Mouse (Mus musculus) stomach, postnatal 0 days (tissue): ENCODE results near the gene Gm36864. TPM values are rescaled to one million over a fixed set of nuclear protein-coding genes. Genes with fewer than 3 reads are reported as not detected.
A peak's percentile ranks its signal among the peaks of the same experiment; 100 is the strongest.
"Not testable (repeated sequence)": the region's sequence is repeated elsewhere in the genome, so short reads cannot be mapped to it uniquely, and the experiment has no call there.

ENCODE experiments used
- ATAC-seq: fragments of 200-750 bp; cut with Nextera tagmentation; 2 replicates; pipeline ENCODE4 v1.8.0; 2017; ENCODE audit not compliant: low FRiP score, low TSS enrichment
- DNase-seq: peaks from one replicate; pipeline ENCODE4 v3.0.0-alpha.2; 2016; ENCODE audit warnings: low spot score
- H3K27ac ChIP-seq: fragments of 300-500 bp; sonication (generic); replicated peaks from 2 replicates; pipeline ENCODE4 v1.5.1; 2014; ENCODE audit warnings: mild to moderate bottlenecking, control low read depth
- H3K27me3 ChIP-seq: fragments of 300-500 bp; sonication (generic); 2 replicates; pipeline ENCODE4 v1.6.1; 2014; ENCODE audit warnings: low read length; ENCODE audit not compliant: control insufficient read depth, insufficient read depth
- H3K36me3 ChIP-seq: fragments of 300-500 bp; sonication (generic); 2 replicates; pipeline ENCODE4 v1.6.1; 2014; ENCODE audit warnings: low read length, mixed read lengths; ENCODE audit not compliant: control insufficient read depth, insufficient read depth
- H3K4me1 ChIP-seq: fragments of 300-500 bp; sonication (generic); replicated peaks from 2 replicates; pipeline ENCODE4 v1.6.1; 2014; ENCODE audit warnings: antibody characterized with exemption; ENCODE audit not compliant: control insufficient read depth, insufficient read depth
- H3K4me2 ChIP-seq: fragments of 300-500 bp; sonication (generic); replicated peaks from 2 replicates; pipeline ENCODE4 v1.6.1; 2014; ENCODE audit warnings: low read depth, mild to moderate bottlenecking, control low read depth, moderate library complexity
- H3K4me3 ChIP-seq: fragments of 300-500 bp; sonication (generic); 2 replicates; pipeline ENCODE4 v1.5.1; 2014; ENCODE audit warnings: low read depth, low read length, control low read depth
- H3K9ac ChIP-seq: fragments of 300-500 bp; sonication (generic); 2 replicates; pipeline ENCODE4 v1.6.1; 2014; ENCODE audit warnings: mild to moderate bottlenecking, low read length, control low read depth, mixed read lengths
- H3K9me3 ChIP-seq: fragments of 300-500 bp; sonication (generic); 2 replicates; pipeline ENCODE4 v1.6.1; 2016; ENCODE audit warnings: low read length; ENCODE audit not compliant: control insufficient read depth
- CTCF ChIP-seq: IDR thresholded peaks from 2 replicates; pipeline ENCODE4 v1.5.1; 2016; ENCODE audit warnings: antibody characterized with exemption, low read depth, mild to moderate bottlenecking, moderate library complexity
- EP300 ChIP-seq: optimal IDR thresholded peaks from 2 replicates; pipeline ENCODE3; 2016; ENCODE audit warnings: antibody characterized with exemption
- WGBS: fragments of 180-500 bp; shearing (Covaris S2); extraction: QIAGEN DNeasy Blood & Tissue Kit; methylation state at CpG from one replicate; pipeline ENCODE4 v1.1.7; 2014; 5-methylcytosine and 5-hydroxymethylcytosine counted together
- polyA plus RNA-seq: library from polyadenylated mRNA; unstranded; fragments of >200 nt; fragmentation: Nextera tagmentation; extraction: Ambion mirVana; gene quantifications from 2 replicates; pipeline ENCODE4 v1.2.1, GENCODE M21; 2015

The Gm36864 gene
- polyA plus RNA-seq, 1 experiment from 2014 or later = not detected

- DNase-seq (no peak), ATAC-seq (no peak)
Observed at GRCm38 (mm10) chr7:44208307-44208706, 27.7 kb upstream of the Gm36864 start.

DNA sequence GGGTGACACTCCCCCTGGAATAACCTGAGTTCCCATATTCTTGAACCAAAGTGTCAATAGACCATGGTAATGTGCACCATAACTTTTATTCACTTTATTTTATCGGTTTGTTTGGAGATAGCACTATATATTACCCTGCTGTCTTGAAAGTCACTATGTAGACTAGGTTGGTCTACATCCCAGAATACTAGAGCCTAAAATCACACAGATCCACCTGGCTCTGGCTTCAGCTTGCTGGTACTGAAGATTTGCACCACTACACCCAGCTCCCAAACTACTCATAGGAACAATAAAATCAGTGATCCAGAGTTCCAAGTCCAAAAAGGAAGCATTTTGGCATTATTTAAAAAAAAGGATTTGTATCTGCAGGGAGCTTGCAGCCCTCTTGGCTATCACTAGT is 20.3 kb upstream of the Gm36864 start, which contains the start of gene Klk1b5:
Gene Klk1b5 (plus strand): TSS at position 301 of the 400 bp plus-strand sequence.
- no peak for DNase-seq
- no peak within 1 kb of the TSS for H3K9ac ChIP-seq
- H3K9me3 ChIP-seq = no peaks in the 10 kb centered on the region
- H3K4me3 ChIP-seq = no peak within 1 kb of the TSS
- H3K27ac ChIP-seq = no peak within 1 kb of the TSS
- H3K27me3 ChIP-seq = no peaks in the 10 kb centered on the region
- no peaks in the 10 kb centered on the region for H3K36me3 ChIP-seq
- TF ChIP-seq EP300 (no peak), CTCF (no peak)
- no peaks in the 10 kb centered on the region for H3K4me1 ChIP-seq
- H3K4me2 ChIP-seq = no peak within 1 kb of the TSS
- ATAC-seq = no peak
- 74% methylated on average over 1 of the region's 1 CpGs for WGBS

More at GRCm38 (mm10) chr7:44208307-44208706, 27.7 kb upstream of the Gm36864 start:
- no peaks in the 10 kb centered on the region for H3K36me3 ChIP-seq
- 67% methylated on average over 3 of the region's 3 CpGs for WGBS
- no peak overlapping the region for H3K9ac ChIP-seq
- H3K4me3 ChIP-seq = no peak overlapping the region
- no peaks in the 10 kb centered on the region for H3K4me1 ChIP-seq
- H3K27me3 ChIP-seq = no peaks in the 10 kb centered on the region
- no peaks in the 10 kb centered on the region for H3K9me3 ChIP-seq
- no peak overlapping the region for H3K4me2 ChIP-seq
- H3K27ac ChIP-seq = no peak overlapping the region
- TF ChIP-seq EP300 (no peak), CTCF (no peak)

GRCm38 (mm10) chr7:44221601-44222000 is 14.4 kb upstream of the Gm36864 start:
- DNase-seq = not testable (repeated sequence)
- 66% methylated on average over 8 of the region's 10 CpGs for WGBS

GRCm38 (mm10) chr7:44222335-44222734 is 13.6 kb upstream of the Gm36864 start:
- H3K9ac ChIP-seq, H3K36me3 ChIP-seq, H3K4me2 ChIP-seq, H3K27ac ChIP-seq, H3K9me3 ChIP-seq, H3K27me3 ChIP-seq, H3K4me3 ChIP-seq, H3K4me1 ChIP-seq, DNase-seq, ATAC-seq: not testable (repeated sequence)
- 74% methylated on average over 5 of the region's 6 CpGs for WGBS

More at GRCm38 (mm10) chr7:44221601-44222000, 14.4 kb upstream of the Gm36864 start:
- H3K4me2 ChIP-seq, H3K4me1 ChIP-seq, H3K4me3 ChIP-seq, H3K36me3 ChIP-seq, H3K27me3 ChIP-seq, H3K9me3 ChIP-seq, H3K27ac ChIP-seq, ATAC-seq, H3K9ac ChIP-seq: not testable (repeated sequence)

DNA sequence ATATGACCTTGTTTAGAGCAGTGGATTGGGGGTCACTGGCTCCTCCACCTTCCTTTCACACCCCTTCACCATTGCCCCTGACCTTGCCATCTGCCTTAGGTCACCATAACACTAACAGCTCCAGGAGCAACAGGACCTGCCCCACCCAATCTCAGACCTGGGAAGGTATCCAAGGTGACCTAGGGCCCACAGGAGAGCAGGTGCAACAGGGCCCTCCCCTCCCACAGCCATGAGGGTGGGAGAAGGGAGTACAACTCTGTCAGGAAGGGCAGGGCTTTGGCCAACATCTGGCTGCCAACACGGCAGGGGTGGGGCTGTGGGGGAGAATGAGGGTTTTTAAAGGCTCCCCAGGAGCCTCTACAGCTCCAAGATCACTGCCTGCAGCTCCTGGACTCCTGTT is 10.9 kb upstream of the Gm36864 start, which contains the start of gene Klk1:
Gene Klk1 (plus strand): TSS at position 285 of the 400 bp plus-strand sequence.
- Histone ChIP-seq H3K27ac (no peak within 1 kb of the TSS), H3K4me1 (no peaks in the 10 kb centered on the region), H3K9ac (no peak within 1 kb of the TSS), H3K4me3 (no peak within 1 kb of the TSS), H3K27me3 (no peaks in the 10 kb centered on the region), H3K36me3 (no peaks in the 10 kb centered on the region), H3K9me3 (no peaks in the 10 kb centered on the region), H3K4me2 (no peak within 1 kb of the TSS)
- peak; percentile 29 for DNase-seq
- 18% methylated on average over 1 of the region's 1 CpGs for WGBS
- no peak for ATAC-seq
- TF ChIP-seq EP300 (no peak), CTCF (no peak)

DNA sequence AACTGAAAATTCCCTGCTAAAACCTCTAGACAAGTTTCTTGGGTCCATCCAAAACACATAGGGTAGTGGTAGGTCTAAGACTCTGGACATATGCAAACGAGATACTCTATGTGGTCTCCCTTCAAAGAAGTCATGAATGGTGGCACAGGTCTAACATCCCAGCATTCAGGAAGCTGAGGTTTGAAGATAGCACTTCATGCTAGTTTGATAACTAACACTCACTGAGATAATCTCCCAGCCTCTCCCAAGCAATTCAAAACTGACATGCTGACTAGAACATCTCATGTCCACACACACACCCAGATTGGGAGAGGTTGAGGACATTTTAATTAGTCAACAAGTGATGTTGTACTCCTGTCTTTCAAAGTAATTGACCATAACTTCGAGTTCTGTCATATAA is 3.9 kb downstream of the Gm36864 start:
- ATAC-seq (no peak), DNase-seq (no peak)
- Histone ChIP-seq H3K36me3 (no peaks in the 10 kb centered on the region), H3K4me1 (no peaks in the 10 kb centered on the region), H3K9ac (no peak overlapping the region), H3K9me3 (no peaks in the 10 kb centered on the region), H3K4me2 (no peak overlapping the region), H3K27ac (no peak overlapping the region), H3K27me3 (no peaks in the 10 kb centered on the region), H3K4me3 (no peak overlapping the region)
- 53% methylated on average over 2 of the region's 2 CpGs for WGBS
- TF ChIP-seq CTCF (no peak), EP300 (no peak)
